Mouse (Mus musculus): ENCODE measurements at regions not wholly inside any gene's neighbourhood (a gene's known extent, or its start where the extent isn't known, plus 50 kb on each side); places are given as distances from the start of the nearest gene placed in this dataset.
A peak's percentile ranks its signal among the peaks of the same experiment; 100 is the strongest.

DNA sequence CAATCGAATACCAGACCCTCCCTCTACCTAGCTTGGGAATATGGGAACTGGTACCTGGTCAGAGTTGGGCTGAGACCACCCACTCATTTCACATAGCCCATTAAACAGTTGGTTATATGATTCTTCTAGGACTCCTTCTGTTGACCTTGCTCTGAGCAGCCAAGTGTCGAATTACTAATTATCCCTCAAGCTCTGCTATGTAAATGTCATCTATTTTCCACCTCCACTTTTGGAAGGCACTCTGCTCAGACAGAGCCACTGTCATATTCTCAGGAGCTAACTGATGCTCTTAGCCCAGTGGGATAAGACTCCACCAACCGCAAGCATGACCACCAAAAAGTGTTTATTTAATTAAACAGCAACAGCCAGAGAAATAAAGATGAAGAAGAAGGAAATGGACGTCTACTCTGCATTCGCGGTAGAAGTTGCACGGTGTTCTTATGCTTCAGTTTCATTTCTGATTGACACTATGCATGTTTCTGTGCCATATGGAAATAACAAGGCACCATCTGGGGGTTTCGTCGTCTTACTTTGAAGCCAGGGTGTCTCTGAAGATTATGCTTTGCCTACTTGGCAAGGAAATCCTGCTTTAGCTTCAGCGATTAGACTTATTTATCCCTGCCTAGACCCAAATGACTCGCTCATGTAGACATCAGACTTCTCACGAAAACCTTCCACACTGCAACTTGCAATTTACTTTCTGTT is 206.5 kb downstream of the Csl start:
- Histone ChIP-seq H3K4me3 (no peak overlapping the region), H3K9me3 (no peaks in the 10 kb centered on the region), H3K27ac (no peak overlapping the region), H3K4me1 (no peaks in the 10 kb centered on the region), H3K36me3 (no peaks in the 10 kb centered on the region), H3K4me2 (no peak overlapping the region), H3K27me3 (no peaks in the 10 kb centered on the region), H3K9ac (no peak overlapping the region)
- WGBS = 77% methylated on average over 12 of the region's 12 CpGs
- no peak for ATAC-seq (ENCODE audit: borderline replicate concordance, extremely low read depth, low FRiP score, low TSS enrichment)

GRCm38 (mm10) chr10:99555021-99555420 is 204.4 kb downstream of the Csl start:
- H3K4me1 ChIP-seq = no peaks in the 10 kb centered on the region
- H3K4me2 ChIP-seq = no peak overlapping the region
- no peaks in the 10 kb centered on the region for H3K9me3 ChIP-seq
- no peak for ATAC-seq (ENCODE audit: borderline replicate concordance, extremely low read depth, low FRiP score, low TSS enrichment)
- no peak overlapping the region for H3K27ac ChIP-seq
- H3K36me3 ChIP-seq = no peaks in the 10 kb centered on the region
- no peaks in the 10 kb centered on the region for H3K27me3 ChIP-seq
- H3K9ac ChIP-seq = no peak overlapping the region
- no peak overlapping the region for H3K4me3 ChIP-seq
- WGBS = 84% methylated on average over 2 of the region's 2 CpGs

- H3K4me1 ChIP-seq = no peaks in the 10 kb centered on the region
- H3K4me2 ChIP-seq = no peak overlapping the region
- H3K4me3 ChIP-seq = no peak overlapping the region
- H3K27ac ChIP-seq = no peak overlapping the region
- no peak overlapping the region for H3K9ac ChIP-seq
- no peaks in the 10 kb centered on the region for H3K9me3 ChIP-seq
- WGBS = 52% methylated on average over 12 of the region's 12 CpGs
- no peak for ATAC-seq (ENCODE audit: borderline replicate concordance, extremely low read depth, low FRiP score, low TSS enrichment)
- no peaks in the 10 kb centered on the region for H3K36me3 ChIP-seq
- no peaks in the 10 kb centered on the region for H3K27me3 ChIP-seq
Measured at GRCm38 (mm10) chr10:99555658-99556352, 203.7 kb downstream of the Csl start.

GRCm38 (mm10) chr10:99556353-99557036 is 203.0 kb downstream of the Csl start:
- Histone ChIP-seq H3K9me3 (no peaks in the 10 kb centered on the region), H3K4me3 (no peak overlapping the region), H3K4me2 (no peak overlapping the region), H3K27me3 (no peaks in the 10 kb centered on the region), H3K36me3 (no peaks in the 10 kb centered on the region), H3K9ac (no peak overlapping the region), H3K27ac (no peak overlapping the region), H3K4me1 (no peaks in the 10 kb centered on the region)
- ATAC-seq (ENCODE audit: borderline replicate concordance, extremely low read depth, low FRiP score, low TSS enrichment) = no peak
- WGBS = 40% methylated on average over 11 of the region's 11 CpGs

DNA sequence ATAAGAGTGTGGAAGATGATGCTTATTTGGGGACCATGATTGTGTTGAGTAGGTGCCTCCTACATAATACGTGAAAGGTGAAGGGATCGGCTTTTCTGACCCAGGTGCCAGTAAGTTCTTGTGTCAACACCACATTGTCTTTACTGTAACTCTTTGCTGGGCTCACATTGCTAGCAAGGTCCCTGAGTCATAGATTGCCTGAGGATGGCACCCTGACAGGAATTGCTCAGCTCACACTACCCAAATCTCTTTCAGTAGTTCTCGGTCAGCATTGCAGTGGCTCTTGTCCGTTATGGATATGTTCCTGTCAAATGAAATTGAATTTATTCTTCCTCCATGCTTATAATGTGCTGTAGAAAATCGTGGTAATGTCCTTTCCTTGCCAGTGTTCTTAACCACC is 200.8 kb downstream of the Csl start:
- 84% methylated on average over 5 of the region's 5 CpGs for WGBS
- Histone ChIP-seq H3K9me3 (no peaks in the 10 kb centered on the region), H3K27ac (no peak overlapping the region), H3K4me1 (no peaks in the 10 kb centered on the region), H3K9ac (no peak overlapping the region), H3K4me2 (no peak overlapping the region), H3K4me3 (no peak overlapping the region), H3K36me3 (no peaks in the 10 kb centered on the region), H3K27me3 (no peaks in the 10 kb centered on the region)
- no peak for ATAC-seq (ENCODE audit: borderline replicate concordance, extremely low read depth, low FRiP score, low TSS enrichment)

DNA sequence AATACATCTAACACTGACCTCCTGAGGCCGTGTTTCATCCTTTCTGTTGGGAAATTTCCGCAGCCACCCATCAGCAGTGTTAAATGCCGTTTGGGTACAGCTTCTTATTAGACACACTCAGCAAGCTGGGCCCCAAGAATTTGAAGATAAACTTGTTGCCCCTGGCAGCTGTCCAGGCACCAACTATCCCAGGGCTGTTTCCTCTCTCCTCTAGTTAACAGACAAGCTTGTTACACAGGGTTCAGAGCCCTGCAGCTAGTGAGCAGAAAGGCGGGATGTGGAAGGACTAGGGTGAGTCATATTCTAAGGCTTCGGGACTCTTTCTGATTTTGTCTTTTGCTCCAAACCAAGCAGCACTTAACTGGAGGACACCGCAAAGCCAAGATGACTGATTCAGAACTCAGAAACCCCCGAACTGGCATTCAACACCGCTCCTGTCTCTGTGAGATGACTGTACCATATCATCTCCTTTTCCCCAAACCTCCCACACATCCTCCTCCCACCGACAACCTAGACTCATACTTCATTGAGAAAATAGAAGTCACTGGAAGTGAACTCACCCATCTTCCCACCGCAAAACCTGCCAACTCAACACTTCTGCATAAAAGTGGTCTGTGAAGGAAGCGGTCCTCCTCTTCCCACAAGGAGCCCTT is 198.2 kb downstream of the Csl start:
- H3K9ac ChIP-seq = no peak overlapping the region
- WGBS = 65% methylated on average over 11 of the region's 11 CpGs
- H3K4me3 ChIP-seq = no peak overlapping the region
- no peaks in the 10 kb centered on the region for H3K4me1 ChIP-seq
- H3K9me3 ChIP-seq = no peaks in the 10 kb centered on the region
- H3K36me3 ChIP-seq = no peaks in the 10 kb centered on the region
- H3K4me2 ChIP-seq = no peak overlapping the region
- H3K27ac ChIP-seq = no peak overlapping the region
- no peaks in the 10 kb centered on the region for H3K27me3 ChIP-seq
- ATAC-seq (ENCODE audit: borderline replicate concordance, extremely low read depth, low FRiP score, low TSS enrichment) = no peak

GRCm38 (mm10) chr10:99564605-99565004 is 194.9 kb downstream of the Csl start:
- no peak overlapping the region for H3K4me3 ChIP-seq
- H3K4me1 ChIP-seq = peaks cover 6% of the 10 kb centered on the region; the same call in 1 of the 2 replicates
- WGBS = 85% methylated on average over 4 of the region's 4 CpGs
- no peaks in the 10 kb centered on the region for H3K27me3 ChIP-seq
- H3K9me3 ChIP-seq = no peaks in the 10 kb centered on the region
- H3K36me3 ChIP-seq = no peaks in the 10 kb centered on the region
- ATAC-seq (ENCODE audit: borderline replicate concordance, extremely low read depth, low FRiP score, low TSS enrichment) = no peak
- H3K4me2 ChIP-seq = no peak overlapping the region
- no peak overlapping the region for H3K9ac ChIP-seq
- H3K27ac ChIP-seq = no peak overlapping the region

GRCm38 (mm10) chr10:99568424-99568823 is 191.0 kb downstream of the Csl start:
- 36% methylated on average over 5 of the region's 5 CpGs for WGBS
- Histone ChIP-seq H3K4me3 (no peak overlapping the region), H3K4me2 (no peak overlapping the region), H3K36me3 (no peaks in the 10 kb centered on the region), H3K4me1 (peaks cover 15% of the 10 kb centered on the region; the same call in 1 of the 2 replicates), H3K27me3 (no peaks in the 10 kb centered on the region), H3K27ac (no peak overlapping the region), H3K9me3 (no peaks in the 10 kb centered on the region), H3K9ac (no peak overlapping the region)
- no peak for ATAC-seq (ENCODE audit: borderline replicate concordance, extremely low read depth, low FRiP score, low TSS enrichment)

DNA sequence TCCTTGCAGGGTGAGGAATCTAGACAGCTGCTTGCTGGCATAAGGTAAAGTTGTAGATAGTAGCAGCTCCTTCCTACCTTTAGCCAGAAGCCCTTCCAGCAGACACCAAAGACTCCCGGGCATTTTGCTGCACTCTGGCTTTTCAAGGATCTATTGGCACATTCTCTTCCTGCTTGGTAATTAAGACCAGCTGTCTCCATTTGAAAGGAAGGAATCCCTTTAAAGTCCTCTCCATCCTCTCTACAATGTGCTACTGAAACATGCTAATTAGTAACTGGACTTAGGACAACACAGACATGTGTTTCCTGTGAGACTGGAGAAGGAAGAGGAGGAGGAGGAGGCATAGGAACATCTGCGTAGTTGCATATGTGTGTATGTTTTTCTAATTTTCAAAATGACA is 189.3 kb downstream of the Csl start:
- Histone ChIP-seq H3K4me3 (no peak overlapping the region), H3K27me3 (no peaks in the 10 kb centered on the region), H3K27ac (0 out of 2 replicates have a peak overlapping the region, but pooled peaks have one; percentile 4), H3K36me3 (no peaks in the 10 kb centered on the region), H3K9me3 (no peaks in the 10 kb centered on the region), H3K4me1 (peaks cover 15% of the 10 kb centered on the region; the same call in 1 of the 2 replicates), H3K9ac (no peak overlapping the region), H3K4me2 (no peak overlapping the region)
- no peak for ATAC-seq (ENCODE audit: borderline replicate concordance, extremely low read depth, low FRiP score, low TSS enrichment)
- 24% methylated on average over 2 of the region's 2 CpGs for WGBS

DNA sequence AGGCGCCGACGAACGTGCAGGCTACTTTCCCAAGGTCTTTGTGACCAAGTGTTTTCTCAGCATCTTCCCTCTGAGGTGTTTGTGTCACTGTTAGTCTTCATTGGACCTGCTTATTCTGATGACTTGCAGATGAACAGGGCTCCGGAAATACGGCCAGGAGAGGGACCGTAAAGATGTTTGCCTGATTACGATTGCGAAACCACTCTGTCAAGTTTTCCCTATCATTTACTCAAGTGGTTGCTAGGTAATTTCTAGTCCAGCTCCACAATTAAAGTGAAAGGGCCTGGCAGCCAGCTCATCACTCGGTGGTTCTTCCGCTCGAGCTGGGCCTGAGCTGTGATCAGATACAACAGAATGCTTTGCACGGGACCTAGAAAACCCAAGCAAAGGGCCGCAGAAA is 185.5 kb downstream of the Csl start:
- 71% methylated on average over 14 of the region's 14 CpGs for WGBS
- H3K9me3 ChIP-seq = no peaks in the 10 kb centered on the region

GRCm38 (mm10) chr10:99575294-99575693 is 184.2 kb downstream of the Csl start:
- Histone ChIP-seq H3K27me3 (no peaks in the 10 kb centered on the region), H3K36me3 (no peaks in the 10 kb centered on the region), H3K27ac (no peak overlapping the region), H3K4me1 (peaks cover 5% of the 10 kb centered on the region; the same call in 1 of the 2 replicates), H3K4me3 (no peak overlapping the region), H3K4me2 (no peak overlapping the region), H3K9ac (no peak overlapping the region), H3K9me3 (no peaks in the 10 kb centered on the region)
- 71% methylated on average over 7 of the region's 7 CpGs for WGBS
- no peak for ATAC-seq (ENCODE audit: borderline replicate concordance, extremely low read depth, low FRiP score, low TSS enrichment)

More for the DNA sequence above, 185.5 kb downstream of the Csl start:
- Histone ChIP-seq H3K4me2 (no peak overlapping the region), H3K4me1 (peaks cover 9% of the 10 kb centered on the region; the same call in 1 of the 2 replicates), H3K9ac (no peak overlapping the region), H3K36me3 (no peaks in the 10 kb centered on the region), H3K27ac (no peak overlapping the region), H3K4me3 (no peak overlapping the region), H3K27me3 (no peaks in the 10 kb centered on the region)
- no peak for ATAC-seq (ENCODE audit: borderline replicate concordance, extremely low read depth, low FRiP score, low TSS enrichment)

Measured in lung, embryonic 15.5 days (tissue).